Mouse (Mus musculus) MEL (cell line): ENCODE measurements around the gene Ptgds.

Source experiments
- CHD2 ChIP-seq: IDR thresholded peaks from 2 replicates; pipeline ENCODE4 v1.6.1; 2011; ENCODE audit warnings: low read length, improper control_type of control experiment
- CTCF ChIP-seq, 3 experiments: IDR thresholded peaks in 2 of 3; conservative IDR thresholded peaks in 1 of 3; 2 replicates each; pipeline ENCODE4 v1.5.1; 2011 to 2012; ENCODE audit warnings: low read length in 3 of 3, low read depth in 2 of 3, mild to moderate bottlenecking in 2 of 3, improper control_type of control experiment in 1 of 3, inconsistent platforms in 1 of 3, mixed read lengths in 1 of 3, moderate library complexity in 1 of 3; ENCODE audit not compliant: control insufficient read depth in 1 of 3, insufficient read depth in 1 of 3, poor library complexity in 1 of 3, severe bottlenecking in 1 of 3
- GATA1 ChIP-seq: IDR thresholded peaks from 2 replicates; pipeline ENCODE4 v1.6.1; 2011; ENCODE audit warnings: low read depth, low read length, improper control_type of control experiment
- KAT2A ChIP-seq: conservative IDR thresholded peaks from 2 replicates; pipeline ENCODE4 v1.6.1; 2012; ENCODE audit warnings: low read depth, low read length, improper control_type of control experiment, inconsistent platforms
- POLR2A ChIP-seq, 2 experiments: IDR thresholded peaks; 2 replicates each; pipeline ENCODE4 v1.6.1; 2011 to 2012; ENCODE audit warnings: low read length in 2 of 2, mild to moderate bottlenecking in 2 of 2, control low read depth in 1 of 2, improper control_type of control experiment in 1 of 2, low read depth in 1 of 2, moderate library complexity in 1 of 2; ENCODE audit not compliant: control insufficient read depth in 1 of 2, insufficient read depth in 1 of 2, poor library complexity in 1 of 2
- POLR2AphosphoS2 ChIP-seq: IDR thresholded peaks from 2 replicates; pipeline ENCODE4 v1.6.1; 2011; ENCODE audit warnings: low read length, improper control_type of control experiment
- SIN3A ChIP-seq: IDR thresholded peaks from 2 replicates; pipeline ENCODE4 v1.6.1; 2012; ENCODE audit warnings: low read length, improper control_type of control experiment, inconsistent platforms
- SMC3 ChIP-seq: IDR thresholded peaks from 2 replicates; pipeline ENCODE4 v1.6.1; 2011; ENCODE audit warnings: low read depth, low read length, improper control_type of control experiment
- USF2 ChIP-seq, 2 experiments: IDR thresholded peaks; 2 replicates each; pipeline ENCODE4 v1.6.1; 2011 to 2012; ENCODE audit warnings: improper control_type of control experiment in 2 of 2, low read length in 2 of 2, borderline replicate concordance in 1 of 2, inconsistent platforms in 1 of 2, low read depth in 1 of 2, mild to moderate bottlenecking in 1 of 2; ENCODE audit not compliant: insufficient read depth in 1 of 2

DNA sequence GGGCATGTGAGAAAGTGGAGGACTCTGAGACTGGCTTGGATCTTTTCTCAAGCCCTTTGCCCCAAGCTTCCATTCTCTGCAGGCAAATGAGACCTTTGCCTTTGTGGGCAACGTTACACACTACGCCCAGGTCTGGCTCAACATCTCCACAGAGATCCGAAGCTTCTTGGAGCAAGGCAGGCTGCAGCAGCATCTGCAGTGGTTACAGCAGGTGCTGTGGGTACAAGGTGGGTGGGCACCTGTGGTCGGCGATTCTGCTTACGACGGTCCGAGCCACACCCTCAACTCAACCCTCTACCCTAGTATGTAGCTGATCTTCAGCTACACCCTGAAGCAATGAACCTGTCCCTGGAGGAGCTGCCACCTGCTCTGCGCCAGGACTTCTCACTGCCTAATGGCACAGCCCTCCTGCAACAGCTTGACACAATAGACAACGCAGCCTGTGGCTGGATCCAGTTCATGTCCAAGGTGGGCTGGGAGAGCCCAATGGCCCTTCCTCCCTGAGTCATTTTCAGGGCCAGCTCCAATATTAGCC is 33.5 kb downstream of the Ptgds start:
- TF ChIP-seq POLR2A (IDR thresholded peaks at IDR 0.05; ENCODE audit: control insufficient read depth in 1 of 2, insufficient read depth in 1 of 2, low read depth in 1 of 2, low read length in 2 of 2, poor library complexity in 1 of 2) (no peak), CTCF (IDR thresholded peaks at IDR 0.05 in 2 of 3, conservative IDR thresholded peaks at IDR 0.05 in 1 of 3; ENCODE audit: control insufficient read depth in 1 of 3, insufficient read depth in 1 of 3, low read depth in 2 of 3, low read length in 3 of 3, poor library complexity in 1 of 3, severe bottlenecking in 1 of 3) (no peak), SIN3A (no peak), CHD2 (no peak), USF2 (IDR thresholded peaks at IDR 0.05; ENCODE audit: borderline replicate concordance in 1 of 2, insufficient read depth in 1 of 2, low read depth in 1 of 2, low read length in 2 of 2) (no peak), SMC3 (no peak), KAT2A (no peak), GATA1 (no peak), POLR2AphosphoS2 (no peak)
